Mouse (Mus musculus) myocyte (in vitro differentiated cells): ENCODE results near the gene Nckap5l.

Source experiments
- MYOG ChIP-seq, 3 experiments: IDR thresholded peaks; one replicate each; pipeline ENCODE4 v1.6.1; 2011; ENCODE audit warnings: control low read depth in 2 of 3, low read depth in 2 of 3, mild to moderate bottlenecking in 2 of 3; ENCODE audit not compliant: insufficient read length in 2 of 3, control insufficient read depth in 1 of 3, insufficient read depth in 1 of 3
- POLR2A ChIP-seq: IDR thresholded peaks from one replicate; pipeline ENCODE4 v1.6.1; 2011; ENCODE audit warnings: low read depth, mild to moderate bottlenecking, control low read depth, moderate library complexity; ENCODE audit not compliant: insufficient read length

DNA sequence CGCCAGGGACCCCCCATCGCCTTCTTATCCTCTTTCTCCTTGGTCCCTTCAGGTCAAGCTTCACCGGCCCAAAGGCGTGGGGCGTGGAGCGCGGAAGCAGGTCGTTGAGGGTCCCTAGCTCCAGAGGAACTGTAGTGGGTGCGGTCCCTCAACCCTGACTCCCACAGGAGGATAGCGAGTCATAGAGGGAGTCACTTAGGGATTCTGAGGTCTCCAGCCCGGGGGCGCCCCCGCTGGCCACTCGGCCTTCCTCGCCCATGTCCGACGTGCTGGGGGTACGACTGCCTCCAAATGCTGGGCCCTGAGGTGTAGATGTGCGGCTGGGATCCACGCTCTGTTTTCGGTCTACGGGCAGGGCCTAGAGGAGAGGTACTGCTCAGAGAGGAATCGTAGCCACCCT lies 35.0 kb downstream of the Nckap5l start:
- TF ChIP-seq POLR2A (no peak), MYOG (IDR thresholded peaks at IDR 0.05; ENCODE audit: control insufficient read depth in 1 of 3, insufficient read depth in 1 of 3, insufficient read length in 2 of 3, low read depth in 2 of 3) (no peak)
